Mouse (Mus musculus) erythroblast, embryonic 14.5 days (primary cell): Measurements from ENCODE around the gene Stk4. TPM values are rescaled to one million over a fixed set of nuclear protein-coding genes. Genes with fewer than 3 reads are reported as not detected.

Source experiments
- H3K27me3 ChIP-seq: 2 replicates; pipeline ENCODE4 v1.6.1; 2012; ENCODE audit warnings: inconsistent platforms; ENCODE audit not compliant: control insufficient read depth
- H3K36me3 ChIP-seq: 2 replicates; pipeline ENCODE4 v1.6.1; 2012; ENCODE audit warnings: mild to moderate bottlenecking, inconsistent platforms; ENCODE audit not compliant: control insufficient read depth
- H3K4me1 ChIP-seq: 2 replicates; pipeline ENCODE4 v1.6.1; 2012; ENCODE audit warnings: inconsistent platforms; ENCODE audit not compliant: control insufficient read depth
- H3K4me3 ChIP-seq: replicated peaks from 2 replicates; pipeline ENCODE3; 2012; ENCODE audit warnings: moderate library complexity, mild to moderate bottlenecking, inconsistent platforms
- H3K9me3 ChIP-seq: 2 replicates; pipeline ENCODE4 v1.6.1; 2012; ENCODE audit warnings: low read length, inconsistent platforms, mixed read lengths; ENCODE audit not compliant: control insufficient read depth
- GATA1 ChIP-seq: IDR thresholded peaks from 2 replicates; pipeline ENCODE4 v1.6.1; 2012; ENCODE audit warnings: low read length, inconsistent platforms, mixed read lengths
- TAL1 ChIP-seq: IDR thresholded peaks from 3 replicates; pipeline ENCODE4 v1.6.1; 2012; ENCODE audit warnings: low read length, inconsistent platforms, mixed read lengths
- polyA plus RNA-seq: library from polyadenylated mRNA; stranded (reverse); fragments of >175 nt; gene quantifications from 2 replicates; pipeline ENCODE4 v1.2.3, GENCODE M21; 2012

Gene Stk4
- polyA plus RNA-seq, 1 experiment, result 0.71 TPM

GRCm38 (mm10) chr2:164075088-164075487, 5.0 kb downstream of the Stk4 start:
- no peaks in the 10 kb centered on the region for H3K9me3 ChIP-seq
- H3K4me3 ChIP-seq, result peak overlapping the region; percentile 97
- TF ChIP-seq TAL1 (no peak), GATA1 (no peak)
- H3K27me3 ChIP-seq, result no peaks in the 10 kb centered on the region
- peaks cover 13% of the 10 kb centered on the region for H3K36me3 ChIP-seq
- H3K4me1 ChIP-seq, result peaks cover 61% of the 10 kb centered on the region

GRCm38 (mm10) chr2:164076874-164077425, 6.8 kb downstream of the Stk4 start:
- TF ChIP-seq TAL1 (no peak), GATA1 (no peak)
- Histone ChIP-seq H3K4me3 (no peak overlapping the region), H3K9me3 (no peaks in the 10 kb centered on the region), H3K36me3 (peaks cover 32% of the 10 kb centered on the region), H3K27me3 (no peaks in the 10 kb centered on the region), H3K4me1 (peaks cover 44% of the 10 kb centered on the region)

GRCm38 (mm10) chr2:164077875-164078274, 7.8 kb downstream of the Stk4 start:
- Histone ChIP-seq H3K4me3 (no peak overlapping the region), H3K4me1 (peaks cover 40% of the 10 kb centered on the region), H3K9me3 (no peaks in the 10 kb centered on the region), H3K36me3 (peaks cover 41% of the 10 kb centered on the region), H3K27me3 (no peaks in the 10 kb centered on the region)
- TF ChIP-seq TAL1 (no peak), GATA1 (no peak)

- H3K9me3 ChIP-seq, result no peaks in the 10 kb centered on the region
- peaks cover 56% of the 10 kb centered on the region for H3K36me3 ChIP-seq
These were observed 9.4 kb downstream of the Stk4 start for GRCm38 (mm10) chr2:164079488-164079887.

GRCm38 (mm10) chr2:164081577-164081976, 11.5 kb downstream of the Stk4 start:
- Histone ChIP-seq H3K9me3 (no peaks in the 10 kb centered on the region), H3K36me3 (peaks cover 69% of the 10 kb centered on the region), H3K4me1 (peaks cover 13% of the 10 kb centered on the region), H3K4me3 (no peak overlapping the region), H3K27me3 (no peaks in the 10 kb centered on the region)
- no peak for TF ChIP-seq GATA1
- no peak for TF ChIP-seq TAL1

More at GRCm38 (mm10) chr2:164079488-164079887, 9.4 kb downstream of the Stk4 start:
- H3K4me1 ChIP-seq, result peaks cover 32% of the 10 kb centered on the region
- H3K27me3 ChIP-seq, result no peaks in the 10 kb centered on the region
- TF ChIP-seq TAL1, result no peak
- no peak for TF ChIP-seq GATA1
- no peak overlapping the region for H3K4me3 ChIP-seq

- Histone ChIP-seq H3K4me1 (peaks cover 9% of the 10 kb centered on the region), H3K4me3 (no peak overlapping the region), H3K27me3 (no peaks in the 10 kb centered on the region), H3K9me3 (no peaks in the 10 kb centered on the region), H3K36me3 (peaks cover 70% of the 10 kb centered on the region)
- TF ChIP-seq GATA1 (no peak), TAL1 (no peak)
These were observed 12.1 kb downstream of the Stk4 start for GRCm38 (mm10) chr2:164082175-164082574.

GRCm38 (mm10) chr2:164083609-164084341, 13.7 kb downstream of the Stk4 start:
- no peak overlapping the region for H3K4me3 ChIP-seq
- peaks cover 85% of the 10 kb centered on the region for H3K36me3 ChIP-seq
- no peaks in the 10 kb centered on the region for H3K27me3 ChIP-seq
- peaks cover 5% of the 10 kb centered on the region for H3K4me1 ChIP-seq
- no peak for TF ChIP-seq GATA1
- no peak for TF ChIP-seq TAL1
- no peaks in the 10 kb centered on the region for H3K9me3 ChIP-seq

- peaks cover 90% of the 10 kb centered on the region for H3K36me3 ChIP-seq
- no peaks in the 10 kb centered on the region for H3K27me3 ChIP-seq
- no peak for TF ChIP-seq GATA1
- TF ChIP-seq TAL1, result no peak
- no peak overlapping the region for H3K4me3 ChIP-seq
- H3K4me1 ChIP-seq, result peaks cover 3% of the 10 kb centered on the region
- H3K9me3 ChIP-seq, result no peaks in the 10 kb centered on the region
These were observed 14.2 kb downstream of the Stk4 start for GRCm38 (mm10) chr2:164084342-164084700.

GRCm38 (mm10) chr2:164087416-164088017, 17.4 kb downstream of the Stk4 start:
- no peaks in the 10 kb centered on the region for H3K9me3 ChIP-seq
- H3K4me1 ChIP-seq, result no peaks in the 10 kb centered on the region
- no peak for TF ChIP-seq TAL1
- TF ChIP-seq GATA1, result no peak
- H3K36me3 ChIP-seq, result peaks cover 80% of the 10 kb centered on the region
- no peak overlapping the region for H3K4me3 ChIP-seq
- no peaks in the 10 kb centered on the region for H3K27me3 ChIP-seq
